Mouse (Mus musculus) brain, embryonic 14.5 days (tissue): Measurements from ENCODE around the gene Veph1. TPM values are rescaled to one million over a fixed set of nuclear protein-coding genes. Genes with fewer than 3 reads are reported as not detected.

ENCODE experiments used
- DNase-seq: peaks from one replicate; pipeline ENCODE4 v3.0.0-alpha.2; 2011; ENCODE audit warnings: low read depth
- CTCF ChIP-seq: fragments of 200-500 bp; IDR thresholded peaks from 2 replicates; pipeline ENCODE4 v1.5.1; 2012; ENCODE audit warnings: inconsistent platforms, mild to moderate bottlenecking, moderate library complexity, borderline replicate concordance; ENCODE audit not compliant: insufficient read depth, insufficient read length; ENCODE audit errors: extremely low read depth
- POLR2A ChIP-seq: fragments of 200-500 bp; IDR thresholded peaks from 2 replicates; pipeline ENCODE4 v1.6.1; 2012; ENCODE audit warnings: mild to moderate bottlenecking, inconsistent platforms, borderline replicate concordance; ENCODE audit not compliant: poor library complexity, insufficient read depth, insufficient read length, severe bottlenecking; ENCODE audit errors: extremely low read depth
- polyA plus RNA-seq: library from polyadenylated mRNA; depleted of rRNA; stranded (reverse); fragments of >200 nt; gene quantifications from 2 replicates; pipeline ENCODE4 v1.2.3, GENCODE M21; 2012; rRNA removed

Gene Veph1
- polyA plus RNA-seq = 2.1 and 3.3 TPM in 2 replicates

DNA sequence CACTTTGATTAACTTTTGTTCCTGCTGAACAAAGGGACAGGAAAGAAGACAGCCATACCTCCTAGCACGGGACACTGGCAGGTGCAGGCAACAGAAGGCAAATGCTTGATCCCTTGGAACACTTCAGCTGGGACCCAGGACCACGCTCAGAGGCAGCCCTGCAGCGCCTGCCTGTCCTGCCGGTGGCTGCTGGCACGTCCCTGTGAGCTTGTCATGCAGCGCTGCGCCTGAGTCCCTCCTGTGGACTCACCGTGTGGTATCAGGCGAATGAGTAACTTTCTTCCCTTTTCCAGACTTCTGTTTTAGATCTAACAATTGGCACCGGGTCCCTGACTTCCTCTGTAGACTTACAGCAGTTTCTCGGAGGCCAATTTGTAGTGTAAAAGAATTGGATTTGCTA, at the start of gene Veph1:
TSS of gene Veph1 (minus strand) at position 293 of the 400 bp plus-strand sequence.
- peak; percentile 70 for DNase-seq
- TF ChIP-seq POLR2A (no peak), CTCF (peak; percentile 25; the same call in 1 of the 2 replicates)

- TF ChIP-seq CTCF (no peak), POLR2A (no peak)
- no peak for DNase-seq
Observed at GRCm38 (mm10) chr3:66340742-66341141, 44.1 kb upstream of the Veph1 start.

DNA sequence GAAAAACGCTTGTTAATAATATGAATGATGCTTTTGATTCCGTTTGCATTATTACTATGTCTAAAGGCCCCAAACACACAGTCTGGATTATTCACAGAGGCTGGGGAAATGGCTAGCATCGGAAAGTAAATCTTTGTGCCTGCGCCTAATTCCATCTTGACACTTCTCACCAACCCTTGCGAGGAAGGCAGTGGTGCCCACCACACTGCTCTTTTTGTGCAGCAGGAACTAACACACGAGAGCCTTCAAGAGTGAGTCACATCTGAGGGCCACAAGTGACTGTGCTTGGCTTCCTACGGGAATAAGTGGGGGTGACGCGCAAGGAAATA, 35.7 kb upstream of the Veph1 start:
- peak; percentile 2 for DNase-seq
- TF ChIP-seq CTCF = no peak
- TF ChIP-seq POLR2A = no peak

GRCm38 (mm10) chr3:66331592-66332400, 35.2 kb upstream of the Veph1 start:
- peak; percentile 92 for DNase-seq
- TF ChIP-seq CTCF (peak; percentile 83; the same call in 1 of the 2 replicates), POLR2A (no peak)

DNA sequence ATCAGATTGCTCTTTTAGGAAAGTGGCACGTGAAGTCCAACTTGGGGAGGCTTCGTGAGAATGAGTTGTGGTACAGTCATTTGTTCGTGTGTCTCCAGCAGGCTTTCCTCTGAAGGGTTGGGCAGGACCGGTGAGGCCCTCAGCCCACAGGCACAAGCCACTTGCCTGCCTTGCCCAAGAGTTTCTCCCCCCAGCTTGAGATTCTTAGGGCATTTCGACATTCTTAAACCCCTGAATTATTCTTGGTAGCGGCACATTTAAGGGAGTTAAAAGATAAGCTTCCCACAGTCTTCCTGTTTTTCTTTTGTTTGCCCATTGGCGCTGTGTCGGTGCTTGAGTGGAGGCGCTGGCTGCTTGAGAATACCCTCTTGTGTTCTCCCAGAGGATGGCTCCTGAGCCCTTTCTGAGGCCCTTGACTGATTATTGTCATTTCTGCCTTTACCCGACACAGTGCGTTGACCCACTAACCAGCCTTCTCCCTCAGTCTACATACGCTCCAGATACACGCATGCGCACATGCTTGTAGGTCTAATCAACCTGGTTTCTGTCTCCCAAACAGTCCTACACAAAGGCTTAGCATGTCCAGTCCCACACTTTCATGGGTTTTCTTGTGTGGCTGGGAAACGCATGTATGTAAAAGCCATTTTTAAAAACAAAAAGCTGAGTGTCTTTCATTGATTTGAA, 34.4 kb upstream of the Veph1 start:
- peak; percentile 35 for DNase-seq
- TF ChIP-seq POLR2A (no peak), CTCF (no peak)

GRCm38 (mm10) chr3:66325962-66326834, 29.6 kb upstream of the Veph1 start:
- DNase-seq = peak; percentile 95
- TF ChIP-seq CTCF (no peak), POLR2A (no peak)

- TF ChIP-seq POLR2A (no peak), CTCF (peak; percentile 44; the same call in 1 of the 2 replicates)
Observed at GRCm38 (mm10) chr3:66325486-66325951, 28.9 kb upstream of the Veph1 start.

DNA sequence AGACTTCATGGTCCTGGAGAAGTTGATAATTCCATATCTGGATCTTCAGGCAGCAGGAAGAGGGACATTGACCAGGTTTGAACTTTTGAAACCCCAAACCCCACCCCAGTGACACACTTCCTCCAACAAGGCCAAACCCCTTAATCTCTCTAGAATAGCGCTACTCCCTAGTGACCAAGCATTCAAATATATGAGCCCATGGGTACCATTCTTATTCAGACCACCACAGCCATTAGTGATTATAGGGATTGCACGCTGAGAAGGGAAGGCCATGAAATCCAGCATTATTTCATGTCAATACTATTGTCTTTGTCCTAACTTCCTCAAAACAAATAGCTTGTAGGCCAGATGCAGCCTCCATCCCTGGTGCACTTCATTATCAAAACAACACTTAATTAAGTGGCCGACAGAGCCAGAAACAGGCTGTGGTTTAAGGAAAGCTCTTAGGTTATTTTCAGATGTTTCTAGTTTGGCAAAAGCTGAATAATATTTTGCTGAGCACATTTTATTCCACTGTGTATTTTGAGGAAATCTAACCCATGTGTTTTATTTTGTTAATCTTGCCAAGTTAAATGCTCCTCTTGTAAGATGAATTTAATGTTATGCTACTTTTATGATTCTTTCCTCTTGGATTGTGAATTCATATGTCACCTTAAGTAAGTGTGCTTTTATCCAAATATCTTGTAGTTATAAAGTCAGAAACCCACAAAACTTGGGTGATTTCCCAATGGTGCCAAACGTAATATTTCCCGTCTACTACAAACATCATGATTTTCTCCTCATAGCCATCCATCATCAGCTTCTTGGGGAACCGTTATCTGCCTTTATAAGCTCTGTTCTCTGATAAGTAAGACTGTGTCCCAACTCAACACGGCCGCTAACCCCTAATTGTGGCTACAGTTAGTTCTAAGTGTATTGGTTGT, 18.4 kb upstream of the Veph1 start:
- no peak for DNase-seq
- no peak for TF ChIP-seq POLR2A
- no peak for TF ChIP-seq CTCF

More at GRCm38 (mm10) chr3:66325486-66325951, 28.9 kb upstream of the Veph1 start:
- DNase-seq = peak; percentile 98

GRCm38 (mm10) chr3:66310586-66310985, 13.9 kb upstream of the Veph1 start:
- no peak for TF ChIP-seq CTCF
- TF ChIP-seq POLR2A = no peak
- DNase-seq = no peak

- no peak for DNase-seq
Observed at GRCm38 (mm10) chr3:66309531-66309930, 12.9 kb upstream of the Veph1 start.

More at GRCm38 (mm10) chr3:66309531-66309930, 12.9 kb upstream of the Veph1 start:
- no peak for TF ChIP-seq POLR2A
- TF ChIP-seq CTCF = no peak
